Mouse (Mus musculus) gastrocnemius, postnatal 36 days (tissue): ENCODE results near the gene Mamstr. TPM values are rescaled to one million over a fixed set of nuclear protein-coding genes. Genes with fewer than 3 reads are reported as not detected.

Experiments
- DNase-seq, 2 experiments: peaks; one replicate each; pipeline ENCODE4 v3.0.0; 2022
- intact Hi-C: fragments of 180-260 bp; cut with DNase I; formaldehyde crosslinking; loops from one replicate; pipeline ENCODE4 v1.15.1; 2025
- total RNA-seq, 2 experiments: library from RNA; stranded (reverse); gene quantifications; 2 replicates each; pipeline ENCODE4 v1.2.3; 2021

The Mamstr gene
- total RNA-seq, 2 experiments from 2014 or later, result 45.7 to 49.7 TPM

DNA sequence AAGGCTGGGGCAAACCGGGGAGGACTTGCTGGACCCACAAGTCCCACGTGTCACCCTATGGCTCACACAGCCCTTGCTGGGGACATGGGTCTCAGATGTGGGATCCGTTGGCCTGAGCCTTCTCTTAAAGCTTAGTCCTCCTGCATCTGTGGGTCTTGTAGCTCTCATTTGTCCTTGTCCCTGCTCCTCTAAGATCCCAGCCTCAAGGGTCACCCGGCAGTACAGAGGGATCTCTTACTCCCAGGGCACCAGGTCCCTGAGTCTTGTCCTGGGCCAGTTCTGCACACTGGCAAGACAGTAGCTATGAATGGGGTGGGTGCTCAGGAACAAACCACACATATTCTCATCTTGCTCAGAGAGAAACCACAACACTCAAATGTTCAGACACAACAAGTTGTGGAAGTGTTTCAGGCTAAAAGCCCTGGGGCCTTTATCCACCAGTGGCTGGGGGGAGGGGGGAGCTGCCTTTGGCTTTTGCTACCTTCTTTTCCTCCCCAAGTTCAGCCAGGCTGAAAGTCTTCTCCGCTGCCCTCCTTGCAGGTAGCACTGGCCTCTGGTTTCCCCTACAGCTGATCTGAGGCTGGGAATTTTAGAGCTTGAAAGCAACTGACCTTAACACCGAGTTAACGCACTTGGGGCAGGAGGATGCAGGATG is 43.7 kb downstream of the Mamstr start, which contains the start of gene Ntn5:
Ntn5 (plus strand) TSS at position 627 of the 655 bp plus-strand sequence.
- DNase-seq, result no peak
- intact Hi-C loops, result loop anchor here (2.0 kb wide), 1 partner anchor 37 kb away; no protein-coding TSS in a partner anchor

DNA sequence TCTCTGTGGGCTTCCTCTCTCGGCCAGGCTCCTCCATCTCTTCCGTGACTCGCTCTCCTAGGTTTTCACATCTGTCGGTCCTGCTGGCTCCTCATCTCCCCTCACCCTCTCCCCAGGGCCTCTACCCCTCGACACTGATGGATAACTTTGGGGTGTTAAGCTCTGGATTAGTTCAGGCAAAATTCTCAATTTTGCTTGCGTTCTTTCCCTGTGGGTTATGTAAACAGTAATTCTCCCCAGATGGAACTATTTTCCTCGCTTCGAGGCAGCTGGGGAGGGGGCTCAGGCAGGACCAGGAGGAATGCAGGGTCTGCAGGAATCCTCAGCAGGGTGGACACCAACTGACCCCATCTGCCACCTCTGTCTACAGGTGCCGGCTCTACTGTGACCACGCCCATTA is 46.0 kb downstream of the Mamstr start:
- intact Hi-C loops, result no loop called here

DNA sequence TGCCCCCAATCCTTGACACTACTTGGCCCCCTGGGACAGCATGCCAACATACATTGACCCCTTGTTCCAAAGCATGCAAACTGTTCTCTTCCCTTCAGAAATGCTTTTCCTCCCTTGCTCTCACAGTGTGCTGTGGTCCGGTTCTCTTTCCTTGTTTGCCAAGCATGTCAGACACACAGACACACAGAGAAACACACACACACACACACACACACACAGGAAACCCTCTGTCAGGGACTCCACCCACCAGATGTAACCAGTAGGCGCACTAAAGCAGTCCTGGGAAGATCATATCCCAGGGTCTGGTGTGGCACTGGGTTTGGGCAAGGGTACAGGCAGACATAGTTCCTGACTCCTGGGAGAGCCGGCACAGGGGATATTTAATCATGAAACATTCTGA is 47.1 kb downstream of the Mamstr start:
- peak in 1 of 2 experiments; percentile 1 for DNase-seq
- intact Hi-C loops, result no loop called here

More for the DNA sequence above, 46.0 kb downstream of the Mamstr start:
- no peak for DNase-seq

DNA sequence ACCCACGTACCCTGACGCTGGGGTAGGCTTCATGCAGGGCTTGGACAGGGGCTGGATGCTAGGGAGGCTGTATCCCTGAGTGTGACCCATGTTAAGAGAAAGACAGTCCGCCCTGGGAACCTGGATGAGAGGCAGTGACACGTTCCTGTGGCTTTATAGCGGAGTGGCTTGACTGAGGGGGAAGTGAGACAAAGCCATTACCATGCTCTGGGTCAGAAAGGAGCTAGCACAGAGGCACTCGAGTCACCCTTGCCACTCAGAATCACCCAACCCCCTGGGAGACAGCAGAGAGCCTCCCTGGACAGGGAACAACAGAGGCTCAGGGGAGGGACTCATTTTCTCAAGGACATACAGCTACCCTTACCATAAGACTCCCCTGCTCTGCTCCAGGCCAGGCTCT is 49.3 kb downstream of the Mamstr start:
- intact Hi-C loops, result no loop called here
- no peak for DNase-seq

DNA sequence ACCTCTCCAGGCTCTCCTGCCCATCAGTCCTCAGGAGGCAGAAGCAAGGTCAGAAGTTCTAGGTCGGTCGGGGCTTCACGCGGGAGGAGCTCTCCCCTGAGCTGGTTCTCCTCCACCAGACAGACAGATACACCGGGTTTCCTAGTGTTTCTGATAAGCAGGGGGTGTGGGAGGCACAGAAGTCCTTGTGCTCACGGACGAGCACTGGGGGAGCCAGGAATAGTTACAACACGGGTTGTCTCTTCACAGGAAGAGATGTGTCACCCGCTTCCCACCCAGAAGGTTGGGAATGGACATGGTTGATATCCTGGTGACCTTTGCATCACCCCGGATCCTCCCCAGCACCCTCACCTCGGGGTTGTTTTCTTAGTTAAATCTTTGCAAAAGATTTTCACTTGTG is 50.0 kb downstream of the Mamstr start:
- intact Hi-C loops, result loop anchor here (5.0 kb wide), 1 partner anchor 32 kb away; no protein-coding TSS in a partner anchor
- no peak for DNase-seq

DNA sequence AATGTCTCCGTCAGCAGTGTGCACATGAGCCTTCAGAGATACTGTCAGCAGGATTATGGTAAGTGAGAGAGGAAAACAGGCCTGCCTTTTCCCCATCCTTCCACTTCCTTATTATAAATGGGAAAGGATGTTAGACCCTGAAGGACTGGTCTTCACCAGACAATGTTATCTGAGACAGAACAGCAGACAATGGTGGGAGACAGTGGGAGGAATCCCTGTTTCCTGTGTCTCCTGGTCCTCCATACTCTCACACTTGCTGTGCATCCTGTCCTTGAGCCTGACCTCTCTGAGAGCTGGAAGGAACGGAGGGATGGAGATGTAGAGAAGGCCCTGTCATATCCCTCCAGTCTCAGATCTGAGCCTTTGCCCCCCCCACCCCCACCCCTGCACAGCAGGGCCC is 52.6 kb downstream of the Mamstr start:
- intact Hi-C loops, result loop anchor here (5.0 kb wide), 1 partner anchor 35 kb away; no protein-coding TSS in a partner anchor
- DNase-seq, result no peak

DNA sequence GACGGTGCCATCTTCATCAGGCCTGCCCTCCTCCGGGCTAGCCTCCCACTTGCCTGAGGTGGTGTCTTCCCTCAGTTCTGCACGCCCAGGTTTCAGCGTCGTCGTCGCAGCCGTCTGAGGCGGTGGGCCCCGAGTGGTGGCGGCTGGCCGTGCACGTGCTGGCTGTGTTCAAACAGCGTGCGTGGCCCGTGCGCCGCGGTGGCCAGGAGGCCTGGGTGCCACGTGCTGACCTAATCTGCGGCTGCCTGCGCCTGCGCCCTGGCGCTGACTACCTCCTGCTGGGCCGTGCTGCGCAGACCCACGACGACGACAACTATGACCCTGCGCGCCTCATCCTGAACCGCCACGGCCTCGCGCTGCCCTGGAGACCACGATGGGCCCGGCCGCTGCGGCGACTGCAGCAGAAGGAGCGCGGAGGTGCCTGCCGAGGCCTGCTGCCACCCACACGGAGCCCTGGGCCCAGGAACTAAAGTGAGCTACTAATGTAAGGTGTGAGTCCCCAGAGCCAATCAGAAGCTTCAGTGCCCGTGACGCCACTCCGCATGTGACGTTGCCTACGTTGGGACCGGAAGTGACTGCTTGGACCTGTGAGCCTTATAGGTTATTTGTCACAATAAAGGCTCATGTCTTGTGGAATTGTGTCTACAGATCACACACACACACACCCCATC is 54.3 kb downstream of the Mamstr start, which contains the start of gene Sec1:
Sec1 (minus strand) TSS at position 482 of the 671 bp plus-strand sequence.
- DNase-seq, result no peak
- intact Hi-C loops, result loop anchor here (5.0 kb wide), 1 partner anchor 37 kb away; no protein-coding TSS in a partner anchor

DNA sequence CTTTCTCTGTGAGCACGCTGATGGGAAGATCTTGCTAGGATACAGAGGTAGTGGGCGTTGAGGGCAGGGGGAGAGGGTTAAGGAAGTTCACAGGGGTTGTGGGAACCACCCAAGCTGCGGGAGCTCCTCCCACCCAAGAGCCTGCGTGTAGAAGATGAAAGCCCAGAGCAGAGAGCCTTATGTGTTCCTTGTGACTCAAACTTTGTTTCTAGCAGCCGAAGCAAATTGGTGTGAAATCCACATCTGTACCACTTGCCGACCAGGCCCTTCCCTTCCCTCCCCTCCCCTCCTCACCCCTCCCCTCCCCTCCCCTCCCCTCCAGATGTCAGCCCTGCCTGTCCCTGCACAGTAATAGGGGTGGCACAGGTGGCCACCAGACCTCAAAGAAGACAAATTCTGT is 55.3 kb downstream of the Mamstr start:
- DNase-seq, result no peak
- intact Hi-C loops, result no loop called here

Other genes starting within 250 kb of the Mamstr start
- gene Snrnp70, start 244.2 kb upstream of the Mamstr start, total RNA-seq, result 10 to 100 TPM; 70.2 to 84.1 TPM
- 10 to 100 TPM; 78.3 to 85.9 TPM for gene Kcna7, start 234.3 kb upstream of the Mamstr start, total RNA-seq
- gene Ntf5, start 226.3 kb upstream of the Mamstr start, total RNA-seq, result 1 to 10 TPM; 3.4 to 5.5 TPM
- gene Lhb, start 219.2 kb upstream of the Mamstr start, total RNA-seq, result under 1 TPM; 0.54 to 0.67 TPM
- 100 to 1,000 TPM; 275 to 279 TPM for gene Gys1, start 205.1 kb upstream of the Mamstr start, total RNA-seq
- 10 to 100 TPM; 22.1 to 23.0 TPM for gene Ruvbl2, start 201.9 kb upstream of the Mamstr start, total RNA-seq
- 100 to 1,000 TPM; 132 to 146 TPM for gene Ftl1, start 180.1 kb upstream of the Mamstr start, total RNA-seq
- 10 to 100 TPM; 13.8 to 14.6 TPM for gene Bax, start 173.1 kb upstream of the Mamstr start, total RNA-seq
- under 1 TPM in 1 of 2 experiments, not detected in 1; 0.39 TPM for gene Tulp2, start 158.1 kb upstream of the Mamstr start, total RNA-seq
- 1 to 10 TPM; 6.1 to 6.6 TPM for gene Gm45808, start 153.2 kb upstream of the Mamstr start, total RNA-seq
- gene Dhdh, start 151.2 kb upstream of the Mamstr start, total RNA-seq, result 10 to 100 TPM; 11.4 to 12.8 TPM
- 10 to 100 TPM; 48.6 to 65.4 TPM for gene Nucb1, start 129.6 kb upstream of the Mamstr start, total RNA-seq
- 10 to 100 TPM; 22.9 to 25.3 TPM for gene Ppp1r15a, start 113.7 kb upstream of the Mamstr start, total RNA-seq
- gene Plekha4, start 113.6 kb upstream of the Mamstr start, total RNA-seq, result 1 to 10 TPM; 3.0 to 4.8 TPM
- gene Hsd17b14, start 85.1 kb upstream of the Mamstr start, total RNA-seq, result 1 to 10 TPM; 1.9 to 2.8 TPM
- 10 to 100 TPM; 55.7 to 86.8 TPM for gene Bcat2, start 69.8 kb upstream of the Mamstr start, total RNA-seq
- not detected for gene Fgf21, start 24.5 kb upstream of the Mamstr start, total RNA-seq
- gene Fut1, start 22.7 kb upstream of the Mamstr start, total RNA-seq, result not detected
- not detected for gene Izumo1, start 18.2 kb upstream of the Mamstr start, total RNA-seq
- 1 to 10 TPM; 6.9 to 7.0 TPM for gene Rasip1, start 12.5 kb upstream of the Mamstr start, total RNA-seq
- 1 to 10 TPM in 1 of 2 experiments, under 1 TPM in 1; 0.51 to 1.2 TPM for gene Fut2, start 26.4 kb downstream of the Mamstr start, total RNA-seq
- under 1 TPM; 0.52 to 0.69 TPM for gene Ntn5, start 44.0 kb downstream of the Mamstr start, total RNA-seq
- gene Sec1, start 54.4 kb downstream of the Mamstr start, total RNA-seq, result under 1 TPM; 0.12 to 0.26 TPM
- gene Car11, start 59.9 kb downstream of the Mamstr start, total RNA-seq, result 1 to 10 TPM; 7.7 to 9.5 TPM
- gene Dbp, start 65.1 kb downstream of the Mamstr start, total RNA-seq, result 100 to 1,000 TPM in 1 of 2 experiments, 10 to 100 TPM in 1; 52.8 to 118 TPM
- 100 to 1,000 TPM; 396 to 453 TPM for gene Rpl18, start 75.5 kb downstream of the Mamstr start, total RNA-seq
- gene Sphk2, start 78.0 kb downstream of the Mamstr start, total RNA-seq, result 10 to 100 TPM; 12.2 to 12.7 TPM
- under 1 TPM in 1 of 2 experiments, not detected in 1; 0.10 TPM for gene Fam83e, start 81.2 kb downstream of the Mamstr start, total RNA-seq
- gene Spaca4, start 85.8 kb downstream of the Mamstr start, total RNA-seq, result not detected
- not detected for gene Lmtk3, start 143.8 kb downstream of the Mamstr start, total RNA-seq
- not detected for gene Sult2b1, start 144.7 kb downstream of the Mamstr start, total RNA-seq
- gene Cyth2, start 174.6 kb downstream of the Mamstr start, total RNA-seq, result 10 to 100 TPM; 32.6 to 33.4 TPM
- gene Kcnj14, start 184.8 kb downstream of the Mamstr start, total RNA-seq, result under 1 TPM; 0.15 to 0.27 TPM
- 10 to 100 TPM; 11.8 to 14.5 TPM for gene Grwd1, start 191.0 kb downstream of the Mamstr start, total RNA-seq
- 10 to 100 TPM; 52.8 to 56.7 TPM for gene Kdelr1, start 232.8 kb downstream of the Mamstr start, total RNA-seq
- under 1 TPM; 0.22 to 0.23 TPM for gene Grin2d, start 238.4 kb downstream of the Mamstr start, total RNA-seq